Mouse (Mus musculus) cerebellum, postnatal 25 days (tissue): ENCODE data around the gene Jmjd8.

ENCODE experiments used
- DNase-seq, 2 experiments: peaks; one replicate each; pipeline ENCODE4 v3.0.0; 2021; ENCODE audit warnings: mixed read lengths in 2 of 2

Gene Jmjd8

DNA sequence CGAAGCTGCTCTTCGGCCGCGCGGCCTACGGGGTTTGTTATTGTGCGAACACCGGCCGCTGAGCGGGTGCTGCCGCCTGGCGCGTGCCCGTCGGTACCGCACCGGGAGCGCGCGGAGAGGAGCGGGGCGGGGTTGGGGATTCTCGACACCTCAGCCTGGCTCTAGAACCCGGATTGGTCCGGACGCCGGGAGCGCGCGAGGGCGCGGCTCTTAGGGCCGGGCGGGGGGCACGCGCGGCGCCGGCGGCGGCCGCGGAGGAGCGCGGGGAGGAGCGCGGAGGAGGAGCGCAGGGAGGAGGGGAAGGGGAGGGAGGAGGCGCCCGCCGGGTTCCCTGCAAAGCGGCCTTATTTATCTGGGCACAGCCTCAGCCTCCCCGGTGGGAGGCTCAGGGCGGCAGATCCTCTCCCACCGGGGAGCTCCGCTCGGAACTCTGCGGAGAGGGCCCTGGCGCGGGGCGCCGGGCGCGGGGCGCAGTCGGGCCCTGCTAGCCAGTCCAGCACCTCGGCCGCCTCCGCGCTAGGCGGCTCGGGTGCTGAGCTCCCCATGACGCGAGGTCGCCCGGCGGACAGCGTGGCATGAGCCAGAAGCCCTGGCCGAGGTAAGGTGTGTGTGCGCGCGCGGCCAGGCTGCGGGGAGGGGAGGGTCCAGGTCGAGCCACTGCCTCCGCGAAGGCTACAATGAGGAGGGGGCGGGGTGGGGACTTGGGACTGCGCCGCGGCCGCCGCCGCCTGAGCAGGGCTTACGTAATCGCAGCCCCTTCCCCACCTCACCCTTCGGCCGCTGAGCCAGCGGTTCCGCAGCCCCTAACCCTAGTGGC lies 19.7 kb upstream of the Jmjd8 start, which contains the start of gene Fbxl16:
Fbxl16 (plus strand) TSS at position 297 of the 817 bp plus-strand sequence.
- DNase-seq: peak; percentile 97 to 98

DNA sequence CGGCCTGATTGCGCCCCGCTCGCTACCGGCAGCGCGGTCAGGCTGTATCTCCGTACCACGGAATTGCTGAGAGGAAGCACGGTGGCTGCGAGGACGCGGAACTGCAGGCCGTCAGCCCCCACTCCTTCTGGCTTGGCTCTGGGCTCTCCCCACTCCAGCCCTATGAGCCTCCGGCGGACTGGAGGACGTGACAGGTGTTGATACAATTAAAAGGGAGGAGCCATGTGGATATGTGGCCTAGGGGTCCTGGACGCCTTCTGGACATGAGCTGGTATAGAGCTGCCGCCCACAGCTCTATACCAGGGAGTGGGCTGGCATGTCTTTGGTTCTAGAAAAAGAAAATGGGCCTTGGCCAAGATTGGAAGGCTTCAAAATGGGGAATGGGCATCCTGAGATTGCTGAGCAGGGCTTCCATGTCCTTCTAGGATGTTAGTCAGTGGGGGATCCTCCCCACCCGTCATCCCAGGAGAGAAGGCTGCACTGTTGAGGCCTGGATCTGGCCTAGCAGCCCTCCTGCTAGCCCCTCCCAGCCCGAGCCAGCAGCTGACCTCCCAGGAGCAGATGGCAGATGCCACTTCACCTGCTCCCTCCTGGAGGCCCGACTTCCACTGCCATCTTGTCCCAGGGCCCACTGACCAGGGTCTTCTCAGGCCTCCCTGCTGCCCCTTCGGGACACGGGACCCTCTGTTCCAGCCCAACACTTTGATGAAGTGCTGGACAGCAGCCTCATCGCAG lies 18.9 kb upstream of the Jmjd8 start:
- DNase-seq: peak; percentile 81 to 84

DNA sequence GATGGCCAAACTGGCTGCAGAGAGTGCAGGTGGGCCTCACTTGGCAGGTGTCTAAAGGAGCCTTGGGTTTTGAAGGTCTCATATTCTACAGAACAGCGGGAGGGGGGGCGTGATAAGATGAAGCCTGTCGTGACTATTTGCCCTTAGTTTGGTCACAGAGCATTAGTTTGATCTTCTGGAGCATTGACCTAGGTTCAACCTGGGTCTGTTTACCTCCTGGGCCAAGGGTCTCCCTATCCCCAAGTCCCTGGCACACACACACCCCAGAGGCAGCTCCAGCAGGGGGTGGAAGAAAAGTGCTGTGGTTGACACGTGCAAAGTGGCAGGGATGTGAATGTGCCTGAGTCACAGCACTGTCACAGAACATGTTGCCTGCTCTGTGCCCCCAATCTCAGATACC lies 17.8 kb upstream of the Jmjd8 start:
- DNase-seq: no peak

DNA sequence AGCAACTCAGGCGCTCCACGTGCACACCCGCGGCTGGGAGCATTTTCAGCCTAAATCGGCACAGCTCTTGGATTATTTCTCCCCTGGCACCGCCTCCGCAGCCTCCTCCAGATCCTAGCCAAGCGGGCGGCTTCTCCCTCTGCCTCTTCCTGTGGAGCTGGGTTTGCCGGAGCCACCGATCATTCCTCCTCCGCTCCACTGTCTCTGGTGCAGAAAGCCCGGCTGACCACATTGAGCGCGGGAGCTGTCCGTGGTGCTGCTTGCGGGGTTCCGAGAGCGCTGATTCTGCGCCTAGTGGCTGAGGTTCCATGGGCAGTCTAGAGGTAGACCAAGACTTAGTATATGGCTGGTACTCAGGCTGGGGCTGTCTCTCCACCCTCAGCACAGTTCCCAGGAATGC lies 15.2 kb upstream of the Jmjd8 start:
- peak; percentile 76 to 80 for DNase-seq

DNA sequence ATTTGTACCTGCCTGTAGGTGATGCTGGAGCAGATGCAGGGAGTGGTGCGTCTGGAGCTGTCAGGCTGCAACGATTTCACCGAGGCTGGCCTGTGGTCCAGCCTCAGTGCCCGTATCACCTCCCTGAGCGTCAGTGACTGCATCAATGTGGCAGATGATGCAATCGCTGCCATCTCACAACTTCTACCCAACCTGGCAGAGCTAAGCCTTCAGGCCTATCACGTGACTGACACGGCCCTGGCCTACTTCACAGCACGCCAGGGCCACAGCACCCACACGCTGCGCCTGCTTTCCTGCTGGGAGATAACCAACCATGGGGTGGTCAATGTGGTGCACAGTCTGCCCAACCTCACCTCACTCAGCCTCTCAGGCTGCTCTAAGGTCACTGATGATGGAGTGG lies 11.0 kb upstream of the Jmjd8 start:
- DNase-seq: peak in 1 of 2 experiments; percentile 11

DNA sequence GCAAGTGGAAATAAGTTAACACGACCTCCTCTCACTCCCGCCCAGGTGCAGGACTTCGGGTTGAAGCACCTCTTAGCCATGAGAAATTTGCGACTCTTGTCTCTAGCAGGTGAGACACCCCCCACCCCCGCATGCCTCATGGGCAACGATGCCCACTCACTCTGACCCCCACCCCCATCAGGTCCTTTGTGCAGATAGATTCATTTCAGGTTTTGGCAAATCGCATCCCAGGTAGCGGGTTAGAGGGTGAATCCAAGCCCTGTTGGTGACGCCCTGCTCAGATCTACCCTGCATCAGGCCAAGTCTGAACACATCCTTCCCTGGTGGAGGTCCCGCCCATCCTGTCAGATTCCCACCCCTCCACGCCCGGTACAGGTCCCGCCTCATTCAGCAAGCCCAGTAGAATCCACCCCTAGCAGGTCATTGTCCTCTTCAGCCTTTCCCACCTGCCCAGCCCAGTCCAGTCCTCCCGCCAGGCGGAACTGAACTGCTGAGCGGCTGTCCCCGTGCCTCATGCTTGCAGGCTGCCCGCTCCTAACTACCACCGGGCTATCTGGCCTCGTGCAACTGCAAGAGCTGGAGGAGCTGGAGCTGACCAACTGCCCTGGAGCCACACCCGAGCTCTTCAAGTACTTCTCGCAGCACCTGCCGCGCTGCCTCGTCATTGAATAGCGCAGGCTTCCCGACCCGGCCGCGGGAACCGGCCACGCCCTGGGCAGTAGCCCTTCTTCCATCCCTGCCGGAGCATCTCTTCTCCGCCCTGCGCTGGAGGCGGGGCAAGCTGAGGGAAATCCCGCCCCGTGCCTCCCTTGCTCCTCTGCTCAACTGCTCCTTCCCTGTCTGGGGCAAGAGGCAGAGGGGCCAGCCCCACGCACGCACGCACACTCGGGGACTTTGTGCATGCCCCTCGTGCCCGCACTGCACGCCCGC lies 9.6 kb upstream of the Jmjd8 start:
- DNase-seq: peak in 1 of 2 experiments; percentile 30

DNA sequence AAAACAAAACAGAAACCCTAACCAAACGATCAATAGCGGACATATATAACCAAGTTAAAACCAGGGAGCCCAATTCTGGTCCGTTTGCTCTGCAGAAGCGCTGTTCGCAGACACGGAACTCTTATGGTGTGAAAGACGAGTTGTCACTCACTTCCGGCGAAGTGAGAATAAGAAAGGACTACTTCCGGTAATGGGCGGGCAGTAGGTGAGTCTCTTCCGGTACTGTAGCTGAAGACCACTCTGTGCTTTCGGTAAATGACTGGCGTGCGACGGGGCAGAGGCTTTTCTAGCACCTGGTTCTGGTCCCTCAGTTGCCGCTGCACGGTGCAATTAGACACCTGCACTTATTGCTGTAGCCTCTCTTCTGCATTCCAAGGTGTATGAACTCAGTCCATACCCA lies 5.2 kb upstream of the Jmjd8 start, which contains the start of gene Wdr24:
Wdr24 (plus strand) TSS at position 176 of the 400 bp plus-strand sequence.
- DNase-seq: peak; percentile 77 to 83

DNA sequence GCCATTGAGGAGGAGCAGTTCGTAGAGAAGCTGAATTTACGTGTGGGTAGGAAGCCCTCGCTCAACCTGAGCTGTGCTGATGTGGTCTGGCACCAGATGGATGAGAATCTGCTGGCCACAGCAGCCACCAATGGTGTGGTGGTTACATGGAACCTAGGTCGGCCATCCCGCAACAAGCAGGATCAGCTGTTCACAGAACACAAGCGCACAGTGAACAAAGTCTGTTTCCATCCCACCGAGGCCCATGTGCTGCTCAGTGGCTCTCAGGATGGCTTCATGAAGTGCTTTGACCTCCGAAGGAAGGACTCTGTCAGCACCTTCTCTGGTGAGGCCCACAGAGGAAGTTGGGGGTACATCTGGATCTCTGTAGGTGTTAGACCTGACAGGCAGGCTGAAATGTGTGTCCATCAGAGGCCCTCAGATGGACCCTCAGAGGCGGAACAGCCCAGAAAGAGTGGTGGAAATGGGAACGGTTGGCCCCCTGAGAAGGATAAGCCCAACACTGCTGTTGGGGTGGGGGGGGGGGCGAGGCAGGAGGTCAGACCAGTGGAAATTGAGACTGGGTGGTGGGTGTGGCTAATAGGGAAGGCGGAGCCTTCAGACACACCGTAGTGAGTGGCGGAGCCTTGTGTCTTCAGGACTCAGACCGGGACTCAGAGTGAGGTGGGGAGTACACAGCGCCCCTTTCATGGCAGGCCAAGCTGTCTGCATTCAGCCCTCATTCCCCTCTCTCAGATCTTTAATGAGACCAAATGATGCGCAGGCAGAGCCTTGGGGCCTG lies 4.1 kb upstream of the Jmjd8 start:
- peak in 1 of 2 experiments; percentile 19 for DNase-seq

DNA sequence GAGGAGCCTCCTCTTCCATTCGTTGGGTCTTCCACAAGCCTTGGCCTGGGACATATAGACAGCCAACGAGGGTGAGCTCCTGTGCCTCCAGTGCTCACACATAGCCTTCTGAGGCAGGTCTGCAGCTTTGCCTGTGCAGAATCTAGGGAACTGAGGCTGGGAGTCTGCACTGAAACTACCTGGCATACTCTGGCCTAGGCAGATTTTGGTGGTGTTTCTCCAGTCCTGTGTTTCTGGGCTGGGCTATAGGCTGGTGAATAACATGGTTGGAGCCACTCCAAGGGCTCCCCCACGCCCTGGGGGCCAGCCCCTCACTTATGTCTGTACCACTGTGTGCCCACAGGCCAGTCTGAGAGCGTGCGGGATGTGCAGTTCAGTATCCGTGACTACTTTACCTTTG lies 3.4 kb upstream of the Jmjd8 start:
- peak in 1 of 2 experiments; percentile 23 for DNase-seq

DNA sequence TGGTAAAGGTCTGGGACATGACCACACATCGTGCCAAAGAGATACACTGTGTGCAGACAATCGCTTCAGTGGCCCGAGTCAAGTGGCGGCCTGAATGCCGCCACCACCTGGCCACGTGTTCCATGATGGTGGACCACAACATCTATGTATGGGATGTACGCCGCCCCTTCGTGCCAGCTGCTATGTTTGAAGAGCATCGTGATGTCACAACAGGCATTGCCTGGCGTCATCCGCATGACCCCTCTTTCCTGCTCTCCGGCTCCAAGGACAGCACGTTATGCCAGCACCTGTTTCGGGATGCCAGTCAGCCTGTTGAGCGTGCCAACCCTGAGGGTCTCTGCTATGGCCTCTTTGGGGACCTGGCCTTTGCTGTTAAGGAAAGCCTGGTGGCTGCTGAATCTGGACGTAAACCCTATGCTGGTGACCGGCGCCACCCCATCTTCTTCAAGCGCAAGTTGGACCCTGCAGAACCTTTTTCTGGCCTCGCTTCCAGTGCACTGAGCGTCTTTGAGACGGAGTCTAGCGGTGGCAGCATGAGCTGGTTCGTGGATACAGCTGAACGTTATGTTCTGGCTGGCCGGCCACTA lies 2.6 kb upstream of the Jmjd8 start:
- peak in 1 of 2 experiments; percentile 29 for DNase-seq

DNA sequence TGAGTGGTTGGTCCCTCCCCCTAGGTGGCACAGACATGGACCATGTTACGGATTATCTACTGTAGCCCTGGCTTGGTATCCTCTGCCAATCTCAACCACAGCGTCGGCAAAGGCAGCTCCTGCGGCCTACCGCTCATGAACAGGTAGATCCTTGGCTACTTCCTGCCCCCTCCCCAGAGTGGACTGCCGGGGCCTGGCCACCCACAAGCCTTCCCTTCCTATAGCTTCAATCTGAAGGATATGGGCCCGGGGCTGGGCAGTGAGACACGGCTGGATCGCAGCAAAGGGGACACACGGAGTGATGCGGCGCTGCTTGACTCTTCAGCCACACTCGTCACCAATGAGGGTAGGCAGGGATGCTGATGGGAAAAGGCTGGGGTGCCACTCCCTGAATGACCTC lies 1.7 kb upstream of the Jmjd8 start:
- DNase-seq: peak in 1 of 2 experiments; percentile 15

DNA sequence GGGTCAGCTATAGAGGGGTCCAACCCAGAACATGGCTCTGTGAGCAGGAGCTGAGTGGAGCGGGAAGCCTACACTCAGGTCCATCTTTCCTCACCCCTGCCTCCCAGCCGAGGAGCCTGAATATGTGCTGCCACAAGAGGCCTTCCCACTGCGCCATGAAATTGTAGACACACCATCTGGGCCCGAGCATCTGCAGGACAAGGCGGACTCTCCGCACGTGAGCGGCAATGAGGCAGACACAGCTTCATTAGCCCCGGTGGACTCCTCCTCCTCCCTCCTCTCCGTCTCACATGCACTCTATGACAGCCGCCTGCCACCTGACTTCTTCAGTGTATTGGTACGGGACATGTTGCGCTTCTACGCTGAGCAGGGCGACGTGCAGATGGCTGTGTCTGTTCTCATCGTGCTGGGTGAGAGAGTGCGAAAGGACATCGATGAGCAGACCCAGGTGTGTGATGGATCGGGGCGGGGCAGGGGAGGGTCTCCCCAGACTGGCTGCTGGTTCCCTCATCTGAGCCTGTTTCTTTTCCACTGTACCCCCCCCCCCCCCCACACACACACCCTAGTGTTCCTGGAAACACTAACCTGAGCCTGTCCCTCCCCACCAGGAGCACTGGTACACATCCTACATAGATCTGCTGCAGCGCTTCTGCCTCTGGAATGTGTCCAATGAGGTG lies 983 bp upstream of the Jmjd8 start:
- DNase-seq: peak in 1 of 2 experiments; percentile 26

DNA sequence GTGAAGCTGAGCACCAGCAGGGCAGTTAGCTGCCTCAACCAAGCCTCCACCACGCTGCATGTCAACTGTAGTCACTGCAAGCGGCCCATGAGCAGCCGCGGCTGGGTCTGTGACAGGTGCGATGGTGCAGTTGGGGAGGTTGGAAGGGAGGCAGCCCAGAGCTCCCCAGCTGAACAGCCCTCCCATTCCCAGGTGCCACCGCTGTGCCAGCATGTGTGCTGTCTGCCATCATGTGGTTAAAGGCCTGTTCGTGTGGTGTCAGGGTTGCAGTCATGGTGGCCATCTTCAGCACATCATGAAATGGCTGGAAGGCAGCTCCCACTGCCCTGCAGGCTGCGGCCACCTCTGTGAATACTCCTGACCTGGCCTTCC lies 458 bp upstream of the Jmjd8 start:
- peak in 1 of 2 experiments; percentile 42 for DNase-seq

DNA sequence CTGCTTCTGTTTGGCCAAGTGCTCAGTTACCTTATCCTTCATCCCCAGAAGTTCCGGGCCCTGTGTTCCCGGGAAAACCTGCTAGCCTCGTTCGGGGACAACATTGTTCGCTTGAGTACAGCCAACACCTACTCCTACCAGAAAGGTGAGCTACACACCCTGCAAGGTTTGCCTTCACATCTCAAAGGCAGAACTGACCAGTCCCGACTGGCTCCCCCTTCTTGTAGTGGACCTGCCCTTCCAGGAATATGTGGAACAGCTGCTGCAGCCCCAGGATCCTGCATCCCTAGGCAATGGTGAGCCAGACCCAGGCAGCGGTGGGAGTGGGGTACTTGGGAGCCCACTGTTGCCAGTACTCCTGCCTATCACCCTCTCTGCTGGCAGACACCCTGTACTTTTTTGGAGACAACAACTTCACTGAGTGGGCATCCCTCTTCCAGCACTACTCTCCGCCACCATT lies 921 bp downstream of the Jmjd8 start:
- DNase-seq: peak in 1 of 2 experiments; percentile 40

DNA sequence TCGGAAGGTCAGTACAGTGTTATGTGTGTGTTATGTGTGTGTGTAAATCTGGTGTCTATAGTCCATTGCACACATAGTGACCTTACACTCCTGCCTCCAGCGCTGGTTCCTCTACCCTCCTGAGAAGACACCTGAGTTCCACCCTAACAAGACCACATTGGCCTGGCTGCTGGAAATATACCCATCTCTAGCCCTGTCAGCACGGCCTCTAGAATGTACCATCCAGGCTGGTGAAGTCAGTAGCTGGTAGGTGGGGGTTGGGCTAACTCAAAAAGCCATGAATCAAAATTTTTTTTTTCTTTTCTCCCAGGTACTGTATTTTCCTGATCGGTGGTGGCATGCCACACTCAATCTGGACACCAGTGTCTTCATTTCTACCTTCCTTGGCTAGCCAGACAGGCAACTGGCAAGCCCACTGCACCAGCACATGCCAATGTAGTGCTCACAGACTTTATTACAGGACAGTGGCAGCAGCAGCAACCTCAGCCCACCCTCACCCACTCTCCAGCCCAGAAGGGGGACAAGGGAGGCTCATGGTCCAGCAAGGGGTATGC lies 1.6 kb downstream of the Jmjd8 start:
- DNase-seq: no peak

DNA sequence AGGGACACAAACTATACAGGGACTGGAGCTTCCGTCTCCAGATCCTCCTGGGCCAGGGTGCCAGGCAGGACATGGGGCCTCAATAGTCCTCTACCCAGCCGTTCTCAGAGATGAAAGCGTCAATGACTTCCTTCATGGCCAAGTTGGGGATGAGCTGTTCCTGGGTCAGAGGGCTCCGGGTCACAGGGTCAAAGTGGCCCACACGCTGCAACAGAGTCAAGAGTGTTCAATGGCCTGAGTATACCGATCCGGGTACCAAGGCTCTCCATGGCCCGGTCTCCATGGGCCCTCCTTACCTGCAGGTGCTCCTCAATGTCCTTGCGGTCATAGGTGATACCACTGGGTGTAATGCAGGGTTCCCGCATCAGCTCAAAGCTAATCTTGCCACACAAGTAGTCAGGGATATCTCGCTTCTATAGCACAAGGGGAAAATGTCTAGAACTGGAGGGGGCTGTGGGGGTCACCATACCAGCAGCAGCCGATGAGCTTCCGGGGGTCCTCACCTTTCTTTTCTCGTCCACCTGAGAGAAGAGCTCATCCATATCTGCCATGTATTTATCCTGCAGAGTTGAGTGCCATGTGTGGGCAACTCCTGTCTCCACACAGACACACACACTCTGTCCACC lies 2.3 kb downstream of the Jmjd8 start:
- DNase-seq: no peak

DNA sequence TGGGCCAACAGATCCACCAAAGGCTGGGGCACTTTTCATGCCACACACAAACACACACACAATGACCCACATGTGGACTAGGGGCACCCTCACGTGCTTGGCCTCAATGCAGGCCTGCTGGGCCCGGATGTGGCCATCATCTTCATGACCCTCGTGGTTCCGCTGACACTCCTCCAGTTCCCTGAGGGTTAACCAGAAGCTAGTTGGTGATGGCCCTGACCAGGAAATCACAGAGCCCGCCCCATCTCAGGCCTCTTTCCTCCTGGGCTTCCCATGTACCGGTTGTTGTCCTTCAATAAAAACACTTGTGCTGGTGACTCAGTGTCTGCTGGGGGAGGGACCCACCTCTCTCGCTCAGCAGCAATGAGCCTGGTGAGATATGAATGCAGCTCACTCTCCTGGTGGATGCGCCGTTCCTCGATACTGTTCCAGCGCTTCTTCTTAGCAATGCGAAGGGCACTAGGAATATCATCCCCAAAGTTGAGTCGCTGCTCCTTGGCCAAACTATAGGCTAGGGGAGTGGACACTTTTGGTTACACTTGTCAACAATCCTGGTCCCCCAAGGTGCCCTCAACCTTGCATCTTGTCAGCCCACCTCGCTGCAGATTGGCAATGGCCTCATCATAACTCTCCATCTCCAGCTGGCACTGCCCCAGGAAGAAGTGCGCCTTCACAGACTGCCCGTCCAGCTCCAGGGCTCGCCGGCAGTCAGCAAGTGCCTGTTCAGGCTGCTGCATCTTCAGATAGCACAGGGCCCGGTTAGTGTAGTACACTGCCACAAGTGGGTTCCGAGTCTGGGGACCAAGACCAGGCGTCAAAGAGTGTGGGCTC lies 3.0 kb downstream of the Jmjd8 start:
- DNase-seq: peak; percentile 49 to 70

DNA sequence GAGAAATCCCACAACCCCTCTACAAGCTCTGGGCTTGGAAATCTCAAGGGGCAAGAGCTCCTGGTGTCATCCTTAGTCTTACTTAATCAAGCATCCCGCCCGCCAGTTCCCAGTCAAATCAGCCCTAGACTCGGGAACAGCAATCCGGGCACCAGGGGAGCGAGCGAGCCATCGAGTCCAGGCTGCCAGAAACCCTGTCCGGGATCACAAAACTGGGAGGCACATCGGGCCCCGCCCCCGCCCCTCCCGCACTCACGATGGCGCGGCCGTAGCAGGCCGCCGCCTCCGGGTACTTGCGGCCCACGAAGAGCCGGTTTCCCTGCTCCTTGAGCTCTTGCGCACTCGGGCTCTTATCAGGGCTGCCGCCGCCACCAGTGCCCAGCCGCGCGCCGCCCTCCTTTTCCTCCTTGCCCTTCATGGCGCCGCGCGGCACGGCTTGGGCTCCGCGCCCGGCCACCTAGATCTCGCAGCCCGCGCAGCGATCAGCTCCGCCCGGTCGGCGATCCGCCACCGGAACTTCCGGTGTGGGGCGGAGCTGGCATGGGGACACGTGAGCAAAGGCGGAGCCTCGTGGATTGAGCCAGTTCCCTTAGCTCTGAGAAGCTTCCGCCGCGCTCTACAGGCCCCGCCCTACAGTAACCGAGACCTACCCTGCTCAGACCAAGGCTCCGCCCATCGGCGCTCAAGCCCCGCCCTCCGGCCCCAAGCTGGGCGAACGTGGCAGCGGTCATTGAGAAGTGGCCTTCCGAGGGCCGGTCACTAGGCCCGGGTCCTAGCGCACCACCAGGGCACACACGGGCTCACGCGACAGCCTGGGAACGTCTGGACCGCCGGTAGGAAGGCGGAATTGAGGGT lies 4.0 kb downstream of the Jmjd8 start:
- DNase-seq: peak; percentile 99 to 100
